Mouse (Mus musculus): ENCODE data around the gene Irak3.

Gene Irak3

DNA sequence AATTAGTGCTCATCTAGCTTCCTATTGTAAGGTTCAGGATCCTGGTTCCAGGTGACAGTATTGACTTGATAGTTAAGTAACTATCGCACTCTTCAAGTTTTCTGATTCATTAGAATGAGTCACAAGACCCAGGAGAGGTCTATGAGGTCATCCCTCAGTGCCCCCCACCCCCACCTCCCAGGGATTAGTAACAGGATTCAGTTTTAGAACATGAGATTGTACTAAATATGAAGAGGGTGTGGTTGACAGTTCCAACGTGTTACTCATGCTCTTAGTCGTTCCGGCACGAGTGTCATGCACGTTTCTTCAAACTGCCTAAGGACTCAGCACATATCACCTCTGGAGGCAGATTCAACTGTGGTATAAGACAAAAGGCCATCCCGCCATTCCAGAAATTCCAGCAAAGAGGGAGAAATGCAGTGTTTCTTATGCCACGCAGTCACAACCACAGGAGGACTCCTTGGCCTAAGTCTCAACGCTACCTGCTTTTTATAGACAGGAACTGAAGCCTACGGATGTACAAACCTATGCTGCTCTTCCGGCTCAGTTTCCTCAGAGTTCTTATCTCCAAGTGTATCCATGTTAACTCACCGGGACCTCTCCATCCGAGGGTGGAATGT is 2.8 kb upstream of the Irak3 start:
- in situ Hi-C loops (cut with MboI, MseI) = no loop called here

DNA sequence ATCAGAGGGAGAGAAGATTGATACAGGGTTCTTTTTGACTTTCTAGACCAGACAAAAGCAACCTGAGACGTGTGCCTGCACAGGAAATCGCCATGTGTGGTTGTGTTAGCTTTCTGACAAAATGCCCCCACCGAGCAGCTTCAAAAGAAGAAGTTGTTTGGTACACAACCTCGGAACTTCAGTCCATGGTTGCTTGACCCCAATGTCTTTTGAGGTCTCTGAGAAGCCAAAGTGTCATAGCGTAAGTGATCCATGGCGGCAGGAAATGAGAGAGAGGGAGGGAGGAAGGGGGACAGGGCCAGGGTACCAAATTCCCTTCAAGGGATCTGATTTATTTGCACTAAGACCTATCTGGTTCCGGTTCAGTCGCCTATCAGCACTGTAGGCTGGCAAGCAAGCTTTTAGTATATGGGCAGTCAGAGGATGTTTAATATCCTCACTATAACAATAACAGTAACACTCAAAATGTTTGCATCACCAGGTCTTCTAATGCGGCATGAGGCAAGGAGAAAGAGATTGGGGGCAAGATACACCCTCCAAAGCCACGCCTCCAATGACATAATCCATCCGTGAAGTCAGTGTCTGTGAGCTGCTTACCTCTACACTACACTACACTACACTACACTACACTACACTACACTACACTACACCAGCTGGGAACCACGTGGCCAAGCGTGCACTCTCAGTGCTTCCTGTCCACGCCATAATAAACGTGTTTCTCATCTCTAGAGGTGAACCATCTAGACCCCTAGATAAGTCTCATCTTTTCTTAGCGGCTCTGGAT is 729 bp upstream of the Irak3 start:
- in situ Hi-C loops (cut with MboI, MseI) = no loop called here

DNA sequence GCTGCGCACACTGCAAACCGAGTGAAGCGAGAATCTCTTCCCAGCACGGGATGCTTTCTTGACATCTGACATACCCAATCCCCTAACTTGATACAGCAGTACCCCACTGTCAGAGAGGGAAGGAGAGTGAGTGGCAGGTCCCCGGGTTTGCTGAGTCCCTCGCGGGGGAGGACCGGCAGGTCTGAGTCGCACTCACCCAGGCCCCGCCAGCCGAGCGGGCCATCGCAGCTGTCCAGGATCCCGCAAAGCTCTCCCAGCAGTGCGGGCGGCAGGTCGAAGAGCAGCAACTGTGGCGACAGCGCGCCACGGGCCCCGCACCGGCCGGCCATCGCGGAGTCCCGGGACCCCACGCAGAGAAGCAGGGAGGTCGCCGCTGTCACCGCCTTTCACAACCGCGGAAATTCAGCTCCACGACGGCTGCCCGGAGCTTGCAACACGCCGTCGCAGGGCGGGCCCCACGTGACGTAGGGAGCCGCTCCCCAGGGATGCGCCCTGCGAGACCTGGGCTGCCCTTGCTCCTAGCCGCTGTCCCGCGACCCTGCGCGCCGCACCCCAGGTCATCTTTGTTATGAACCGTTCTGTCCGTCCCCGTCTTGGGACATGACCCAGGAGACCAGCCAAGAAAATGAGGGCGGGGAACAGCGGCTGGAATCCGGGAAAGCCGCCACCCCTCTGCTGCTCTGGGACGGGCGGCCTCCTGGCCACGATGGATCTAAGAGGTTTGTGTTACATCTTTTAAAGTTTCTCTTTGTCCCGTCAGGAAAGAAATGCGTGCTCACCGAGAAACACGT is 604 bp downstream of the Irak3 start, which contains the start of gene Tmbim4:
TSS of gene Tmbim4 (plus strand) at position 460 of the 791 bp plus-strand sequence.
- in situ Hi-C loops (cut with MboI, MseI) = no loop called here

DNA sequence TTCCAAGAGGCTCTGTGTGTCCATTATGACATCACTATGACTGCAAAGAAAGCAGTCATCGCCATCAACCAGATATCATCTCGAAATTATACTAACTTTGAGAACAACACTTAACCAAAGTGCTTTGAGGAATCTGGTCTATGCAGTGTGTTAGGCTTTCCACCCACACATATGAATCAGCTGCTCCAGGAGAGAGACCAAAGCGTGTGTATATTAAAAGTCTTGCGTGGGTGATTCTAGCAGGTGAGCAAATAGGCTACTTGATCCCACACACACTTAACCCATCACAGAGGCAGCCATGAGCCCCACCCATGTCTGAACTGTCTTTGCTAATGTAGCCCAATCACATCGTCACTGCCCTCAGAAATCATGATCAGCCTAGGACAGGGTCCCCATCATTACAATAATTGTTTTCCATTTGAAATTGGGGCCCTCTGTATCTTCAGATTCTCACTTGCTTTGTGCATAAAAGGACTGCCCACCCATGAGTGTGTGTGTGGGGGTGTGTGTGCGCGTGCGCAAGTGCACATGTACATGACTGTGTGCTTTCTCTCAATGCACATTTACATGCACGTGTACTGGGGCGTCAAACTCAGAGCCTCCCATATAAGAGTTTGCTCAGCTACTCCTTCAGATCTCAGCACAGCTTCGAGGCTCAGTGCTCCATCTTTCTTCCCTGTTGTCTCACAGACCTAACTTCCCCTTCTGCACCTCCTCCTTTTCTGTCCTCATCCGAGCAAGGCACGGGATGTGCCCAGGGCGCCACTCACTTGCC is 4.7 kb downstream of the Irak3 start:
- in situ Hi-C loops (cut with MboI, MseI) = no loop called here

DNA sequence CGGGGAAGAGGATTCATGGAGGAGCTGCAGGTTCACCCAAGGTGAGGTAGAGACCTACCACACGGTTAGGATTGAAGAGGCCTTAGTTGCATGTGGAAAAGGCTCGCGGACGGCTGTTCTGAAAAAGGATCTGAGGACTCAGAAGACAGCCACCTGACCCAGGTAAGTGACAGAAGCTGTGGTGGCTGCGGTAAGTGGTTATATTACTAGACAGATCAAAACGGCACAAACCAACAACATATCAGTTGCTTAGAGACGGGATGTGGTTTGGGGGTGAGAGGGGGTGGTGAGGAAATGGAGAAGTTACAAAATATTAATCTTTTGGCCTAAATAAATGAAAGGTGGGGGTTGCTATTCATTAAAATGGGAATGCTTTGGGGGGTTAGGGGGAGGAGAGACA is 8.7 kb downstream of the Irak3 start:
- in situ Hi-C loops (cut with MboI, MseI) = no loop called here

DNA sequence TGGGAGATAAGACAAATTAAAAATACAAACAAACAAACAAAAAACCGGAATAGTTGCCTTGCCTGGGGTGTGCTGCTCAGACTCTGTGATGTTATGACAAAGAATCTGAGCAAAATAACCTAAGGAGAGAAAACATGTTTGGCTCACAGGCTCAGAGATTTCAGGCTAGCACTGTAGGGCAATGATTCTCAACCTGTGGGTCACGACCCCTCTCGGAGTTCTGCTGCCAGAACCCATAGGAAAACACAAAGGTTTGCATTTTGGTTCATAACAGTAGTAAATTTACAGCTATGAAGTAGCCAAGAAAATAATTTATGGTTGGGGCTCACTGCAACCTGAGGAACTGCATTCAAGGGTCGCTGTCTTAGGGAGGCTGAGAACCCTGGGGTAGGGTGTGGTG is 9.7 kb downstream of the Irak3 start:
- in situ Hi-C loops (cut with MboI, MseI) = no loop called here

DNA sequence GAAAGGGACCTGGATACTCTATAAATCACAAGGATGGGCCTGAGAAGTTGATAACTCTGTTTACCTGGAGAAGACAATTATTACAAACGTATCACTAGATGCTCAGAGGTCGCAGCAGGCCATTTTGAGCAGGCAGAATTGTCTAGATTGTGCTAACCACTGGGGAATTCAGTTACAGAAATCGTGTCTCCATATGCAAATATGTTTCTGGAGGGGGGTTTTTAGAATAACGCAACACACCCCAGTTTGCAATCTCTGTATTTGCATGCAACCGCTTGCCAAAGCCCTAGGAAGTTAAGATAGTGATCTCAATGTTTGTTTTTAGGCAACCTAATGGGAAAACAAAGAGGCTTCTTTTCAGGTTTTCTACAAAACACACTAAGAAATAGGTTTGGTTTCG is 10.8 kb downstream of the Irak3 start:
- in situ Hi-C loops (cut with MboI, MseI) = no loop called here

DNA sequence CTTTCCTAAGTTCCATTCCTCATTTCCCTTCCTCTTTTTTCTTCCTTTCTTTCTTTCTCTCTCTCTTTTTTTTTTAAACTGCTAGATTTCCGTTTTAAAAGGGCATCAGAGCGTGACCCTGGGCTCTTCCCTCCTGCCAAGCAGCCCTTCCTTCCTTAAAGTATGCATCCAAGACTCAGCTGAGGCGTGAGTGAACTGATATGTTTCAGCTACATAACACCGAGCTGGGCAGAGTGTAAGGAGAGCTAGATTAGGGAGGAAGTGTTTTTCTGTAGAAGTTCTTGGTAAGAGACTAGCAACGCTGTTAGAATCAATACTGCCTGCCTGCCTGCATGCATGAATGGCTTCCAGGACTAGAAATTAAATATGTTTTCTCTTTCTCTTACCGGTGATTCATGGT is 12.1 kb downstream of the Irak3 start:
- in situ Hi-C loops (cut with MboI, MseI) = no loop called here

DNA sequence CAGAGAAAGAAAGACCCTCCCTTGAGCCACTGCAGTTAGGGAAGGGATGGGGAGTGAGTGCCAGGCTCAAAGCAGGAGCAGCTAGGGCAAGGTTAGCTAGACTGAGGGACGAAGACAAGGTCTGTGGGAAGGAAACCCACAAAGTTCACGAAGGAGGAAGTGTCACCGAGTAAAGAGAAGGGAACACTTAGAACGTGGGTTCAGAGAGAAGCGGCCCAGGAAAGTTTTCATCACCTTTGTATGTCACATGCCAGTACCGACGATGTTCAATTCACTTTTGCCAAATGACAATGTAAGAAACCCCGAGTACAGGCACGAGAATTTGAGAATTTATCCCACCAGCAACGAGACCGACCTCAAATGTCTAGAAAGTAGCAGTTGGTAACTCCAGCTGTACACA is 12.7 kb downstream of the Irak3 start:
- in situ Hi-C loops (cut with MboI, MseI) = no loop called here

DNA sequence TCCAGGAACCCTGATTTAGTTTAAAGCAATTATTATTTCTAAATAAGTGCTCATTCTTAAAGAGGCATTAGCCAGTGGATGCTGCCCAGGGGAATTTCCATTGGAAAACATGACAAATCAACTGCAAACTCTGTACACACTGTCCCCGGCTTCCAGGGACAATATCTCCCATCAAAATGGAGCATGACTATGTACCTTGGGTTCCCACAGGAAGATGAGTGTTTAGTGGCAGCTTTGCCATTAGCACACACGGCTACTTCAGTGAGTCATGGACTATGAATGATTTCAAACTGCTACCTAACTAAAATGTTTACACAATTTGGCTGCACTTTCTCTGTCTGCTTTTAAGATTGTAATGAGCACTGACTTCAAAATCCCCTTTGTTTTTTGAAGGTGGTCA is 13.4 kb downstream of the Irak3 start:
- in situ Hi-C loops (cut with MboI, MseI) = no loop called here

DNA sequence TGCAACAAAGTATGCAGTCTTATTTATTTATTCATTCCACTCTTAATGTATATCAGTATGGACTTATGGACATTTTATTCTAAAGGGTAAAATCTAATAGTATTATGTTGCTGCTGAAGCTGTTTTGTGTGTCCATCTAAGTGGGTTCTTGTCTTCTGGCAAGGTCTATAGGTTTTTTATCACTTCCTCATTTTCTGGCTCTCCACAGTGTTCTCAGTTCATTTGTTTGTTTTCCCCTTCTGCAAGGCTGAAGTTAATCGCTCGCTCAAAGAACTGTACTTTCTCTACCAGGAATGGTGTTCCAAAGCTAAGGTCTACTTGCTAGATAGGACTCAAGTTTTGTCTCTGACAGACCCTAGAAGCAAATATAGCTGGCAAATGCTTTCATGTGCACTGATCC is 18.6 kb downstream of the Irak3 start:
- in situ Hi-C loops (cut with MboI, MseI) = no loop called here

DNA sequence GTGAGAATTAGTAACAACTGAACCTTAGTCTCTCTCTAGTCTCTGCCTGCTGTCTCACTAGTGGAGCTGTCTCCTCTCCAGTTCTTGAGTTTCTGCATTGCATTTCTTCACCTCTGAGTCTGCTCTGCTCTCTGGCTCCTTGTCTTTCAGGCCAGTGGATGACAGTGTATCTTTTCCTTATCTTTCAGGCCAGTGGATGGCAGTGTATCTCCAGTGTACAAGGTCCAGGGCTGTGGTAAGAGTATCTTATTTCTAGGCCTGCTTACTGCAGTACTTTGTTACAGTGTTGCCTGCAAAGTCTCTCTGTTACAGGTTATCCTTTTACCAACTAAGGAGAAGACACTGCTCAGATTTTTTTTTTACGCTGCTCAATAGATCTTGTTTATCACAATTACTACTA is 19.0 kb downstream of the Irak3 start:
- in situ Hi-C loops (cut with MboI, MseI) = no loop called here

DNA sequence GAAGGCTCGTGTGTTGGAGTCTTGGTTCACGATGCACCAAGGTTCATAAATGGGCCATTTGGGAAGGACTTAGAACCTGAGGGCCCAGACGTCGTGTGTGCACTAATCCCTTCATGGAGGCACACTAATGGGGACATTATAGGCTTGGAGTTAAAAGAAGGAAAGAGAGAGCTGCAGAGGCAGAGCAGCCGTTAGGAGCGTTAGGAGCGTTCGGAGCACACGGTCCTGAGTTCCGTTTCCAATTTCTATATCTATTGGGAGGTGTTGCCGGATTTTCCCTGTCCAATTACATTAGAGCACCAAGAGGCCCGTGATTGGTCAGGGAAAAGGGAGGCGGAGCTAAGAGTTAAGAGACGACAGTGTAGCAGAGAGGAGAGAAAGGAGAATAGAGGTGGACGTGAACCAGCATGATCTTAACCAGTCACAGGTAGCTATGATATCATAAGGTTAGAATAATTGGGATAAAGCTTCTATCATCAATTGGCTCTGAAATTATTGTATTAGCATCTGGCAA is 27.7 kb downstream of the Irak3 start:
- in situ Hi-C loops (cut with MboI, MseI) = no loop called here

DNA sequence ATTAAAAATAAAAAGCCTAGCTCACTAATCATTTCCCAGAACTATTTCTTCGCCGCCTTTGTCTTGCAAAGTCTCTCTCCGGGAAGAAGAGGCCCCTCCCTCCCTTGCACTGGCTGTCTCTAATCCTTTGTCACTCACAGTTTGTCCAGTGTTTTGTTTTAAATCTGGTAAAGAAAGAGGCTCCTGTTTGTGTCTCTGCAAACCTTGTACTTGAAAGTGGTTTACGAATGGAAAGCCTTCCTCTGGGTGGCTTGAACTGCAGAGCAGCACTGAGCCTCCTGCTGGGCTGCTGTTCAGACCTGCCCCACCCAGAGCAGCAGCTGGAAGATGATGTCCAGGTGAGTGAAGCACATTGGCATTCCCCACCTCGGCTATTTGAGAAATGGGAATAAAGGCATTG is 30.6 kb downstream of the Irak3 start:
- in situ Hi-C loops (cut with MboI, MseI) = no loop called here

DNA sequence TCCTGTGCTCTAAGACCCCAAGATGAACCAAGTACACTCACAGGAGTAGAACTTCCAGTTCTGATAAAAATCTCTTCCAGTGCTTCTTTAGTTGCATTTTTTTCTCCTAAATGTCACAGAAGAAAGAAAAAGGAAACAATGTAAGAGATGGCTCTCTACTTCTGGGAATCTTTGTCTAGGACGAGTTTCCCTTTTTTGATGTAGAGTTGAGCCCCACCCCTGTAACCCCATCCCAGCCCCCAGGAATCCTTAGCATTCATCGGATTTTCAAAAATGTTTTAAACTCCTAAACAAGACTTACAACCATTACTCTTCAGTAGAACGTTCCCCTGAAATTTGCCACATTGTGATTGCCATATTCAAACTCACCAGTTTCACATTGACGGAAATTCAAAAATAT is 31.7 kb downstream of the Irak3 start:
- in situ Hi-C loops (cut with MboI, MseI) = no loop called here

DNA sequence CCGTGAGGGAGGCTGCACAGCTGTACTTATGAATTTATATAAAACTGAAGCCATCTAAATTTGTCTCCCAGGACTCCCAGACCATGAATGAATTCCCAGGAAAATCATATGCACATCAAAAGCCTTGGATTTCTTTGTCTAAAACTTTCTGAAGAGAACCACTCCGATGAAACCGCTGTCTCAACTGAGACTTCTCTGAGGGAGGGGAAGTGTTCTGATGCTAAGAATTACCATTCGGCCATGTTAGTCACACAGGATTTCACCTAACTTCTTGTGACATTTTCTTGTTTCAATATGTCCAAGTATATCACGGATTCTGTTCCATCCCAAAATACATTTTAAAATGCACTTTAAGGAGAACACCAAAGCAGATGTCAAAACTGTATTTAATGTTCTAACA is 32.1 kb downstream of the Irak3 start:
- in situ Hi-C loops (cut with MboI, MseI) = no loop called here

DNA sequence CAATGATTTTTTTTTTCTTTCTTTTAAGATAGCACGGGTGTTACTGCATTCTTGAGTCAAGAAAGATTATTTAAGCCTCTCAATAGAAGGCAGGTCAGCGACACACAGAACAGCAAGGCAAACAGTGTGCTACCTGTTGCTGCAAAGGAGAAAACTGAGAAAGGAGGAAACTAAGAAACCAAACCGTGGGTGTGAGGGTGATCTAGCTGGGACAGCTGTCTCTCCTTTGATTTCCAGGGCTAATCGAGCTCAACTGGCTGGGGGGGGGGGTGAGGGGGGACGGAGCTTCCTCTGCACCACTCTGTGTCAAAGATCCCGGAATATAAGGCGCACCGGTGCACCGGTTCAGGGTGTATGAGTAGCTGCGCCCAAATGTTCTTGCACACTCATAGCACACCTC is 32.9 kb downstream of the Irak3 start:
- in situ Hi-C loops (cut with MboI, MseI) = no loop called here

DNA sequence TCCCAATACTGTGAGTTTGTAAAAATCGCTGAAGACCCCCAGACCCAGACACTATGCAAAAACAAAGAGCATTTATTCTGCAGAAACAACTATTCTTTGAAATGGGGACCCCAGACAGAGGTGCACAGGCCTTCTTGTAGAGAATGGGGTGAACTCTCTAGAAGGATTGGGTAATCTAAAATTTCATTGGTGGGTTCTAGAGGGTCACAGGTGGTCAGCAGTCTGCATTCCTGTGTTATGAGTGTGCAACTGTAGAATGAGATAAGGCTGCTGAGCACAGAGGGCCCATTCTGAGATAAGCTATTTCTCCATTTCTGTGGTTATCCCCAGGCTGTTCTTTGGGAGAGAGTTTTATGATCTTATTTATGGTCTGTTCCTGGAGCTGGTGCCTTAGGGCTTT is 33.9 kb downstream of the Irak3 start:
- in situ Hi-C loops (cut with MboI, MseI) = no loop called here

DNA sequence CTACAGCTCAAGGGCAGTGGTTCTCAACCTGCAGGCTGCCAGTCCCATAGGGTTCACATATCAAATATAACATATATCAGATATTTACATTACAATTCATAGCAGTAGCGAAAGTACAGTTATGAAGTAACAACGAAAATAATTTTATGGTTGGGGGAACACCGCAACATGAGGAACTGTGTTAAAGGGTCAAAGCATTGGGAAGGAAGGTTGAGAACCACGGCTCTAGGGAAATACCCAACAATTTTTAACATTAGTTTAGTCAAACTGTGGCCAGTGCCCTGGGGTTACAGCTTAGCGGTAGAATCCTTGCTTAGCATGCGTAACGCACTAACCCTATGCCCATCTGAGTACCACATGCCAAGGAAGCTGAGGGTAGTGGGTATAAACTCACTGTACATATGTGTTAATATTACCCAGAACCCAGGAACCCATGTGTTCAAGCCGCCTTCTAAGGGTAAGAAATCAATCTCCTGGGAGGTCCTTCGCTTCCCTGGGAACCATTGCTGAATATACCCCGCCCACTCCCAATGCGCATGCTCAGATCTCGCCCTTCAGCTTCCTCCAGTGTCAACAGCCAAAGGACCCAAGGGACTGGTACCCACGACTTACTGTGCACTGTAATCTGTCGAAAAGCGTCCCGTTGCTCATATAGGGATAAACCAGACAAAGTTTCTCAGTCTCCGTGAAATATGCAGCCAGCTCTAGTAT is 36.0 kb downstream of the Irak3 start:
- in situ Hi-C loops (cut with MboI, MseI) = no loop called here

DNA sequence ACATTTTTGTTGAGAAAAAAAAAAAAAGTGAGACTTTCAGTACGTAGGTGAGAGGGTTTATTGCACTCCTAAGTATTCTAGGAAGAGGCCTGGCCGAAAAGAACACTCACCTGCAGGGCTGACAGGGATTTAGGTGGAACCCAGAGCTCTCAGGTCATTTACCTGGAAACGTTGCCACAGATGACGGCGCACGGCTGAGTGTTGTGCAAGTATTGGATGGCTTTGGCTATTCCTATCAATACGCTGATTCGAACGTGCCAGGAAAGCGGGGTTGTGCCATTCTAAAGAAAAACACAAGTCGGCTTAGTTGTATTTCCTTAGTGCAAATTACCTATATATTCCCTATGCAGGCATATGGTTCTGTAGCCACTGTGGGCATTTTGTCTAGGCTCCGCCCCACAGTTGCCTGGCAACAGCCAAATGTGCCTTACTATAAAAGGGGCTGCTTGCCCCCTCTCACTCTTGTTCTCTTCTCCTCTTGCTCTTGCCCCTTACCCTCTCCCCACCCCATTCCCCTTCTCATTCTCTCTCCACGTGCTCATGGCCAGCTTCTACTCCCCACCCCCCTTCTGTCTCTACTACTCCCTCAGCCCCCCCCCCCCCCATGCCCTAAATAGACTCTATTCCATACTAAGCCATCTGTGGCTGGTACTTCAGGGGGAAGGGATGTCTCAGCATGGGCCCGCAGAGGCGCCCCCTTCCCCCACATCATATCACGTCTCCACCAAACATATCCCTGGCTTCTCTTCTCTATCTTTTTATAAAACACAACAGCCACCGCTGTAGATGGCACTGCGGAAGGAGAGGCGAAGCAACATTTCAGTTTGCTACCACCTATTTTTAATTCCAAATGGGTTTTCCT is 36.8 kb downstream of the Irak3 start:
- in situ Hi-C loops (cut with MboI, MseI) = no loop called here

Measured in T-helper 1 cell (primary cell).